Mouse (Mus musculus): Measurements from ENCODE around the gene Zbtb4. TPM values are rescaled to one million over a fixed set of nuclear protein-coding genes. Genes with fewer than 3 reads are reported as not detected.

Zbtb4 gene
- polyA plus RNA-seq, 1 experiment from 2014 or later = 3.2 TPM

- Histone ChIP-seq H3K9me3 (no peaks in the 10 kb centered on the region), H3K4me2 (peak overlapping the region; percentile 86), H3K27ac (no peak overlapping the region), H3K36me3 (no peaks in the 10 kb centered on the region), H3K4me3 (peak overlapping the region; percentile 3; the same call in 1 of the 2 replicates), H3K4me1 (replicated peaks) (peaks cover 59% of the 10 kb centered on the region), H3K9ac (no peak overlapping the region), H3K27me3 (no peaks in the 10 kb centered on the region)
- 65% methylated on average over 3 of the region's 3 CpGs for WGBS
- ATAC-seq (ENCODE audit: low FRiP score) = no peak
Observed at GRCm38 (mm10) chr11:69754701-69755100, 11.0 kb upstream of the Zbtb4 start.

- WGBS = 45% methylated on average over 9 of the region's 9 CpGs
- ATAC-seq (ENCODE audit: low FRiP score) = no peak
- peaks cover 61% of the 10 kb centered on the region for H3K4me1 ChIP-seq (replicated peaks)
Observed at GRCm38 (mm10) chr11:69757303-69758089, 8.2 kb upstream of the Zbtb4 start.

GRCm38 (mm10) chr11:69758090-69758456, 7.6 kb upstream of the Zbtb4 start:
- 0% methylated on average over 26 of the region's 26 CpGs for WGBS
- Histone ChIP-seq H3K27ac (peak overlapping the region; percentile 99), H3K9ac (peak overlapping the region; percentile 87), H3K4me1 (replicated peaks) (peaks cover 55% of the 10 kb centered on the region), H3K4me3 (peak overlapping the region; percentile 54), H3K27me3 (no peaks in the 10 kb centered on the region), H3K9me3 (no peaks in the 10 kb centered on the region), H3K36me3 (no peaks in the 10 kb centered on the region), H3K4me2 (peak overlapping the region; percentile 86)
- ATAC-seq (ENCODE audit: low FRiP score) = peak; percentile 85

More at GRCm38 (mm10) chr11:69757303-69758089, 8.2 kb upstream of the Zbtb4 start:
- Histone ChIP-seq H3K27ac (peak overlapping the region; percentile 99), H3K4me2 (peak overlapping the region; percentile 86), H3K9me3 (no peaks in the 10 kb centered on the region), H3K4me3 (peak overlapping the region; percentile 54), H3K27me3 (no peaks in the 10 kb centered on the region), H3K36me3 (no peaks in the 10 kb centered on the region), H3K9ac (peak overlapping the region; percentile 87)

- Histone ChIP-seq H3K9ac (peak within 1 kb of the TSS; percentile 87), H3K4me3 (peak within 1 kb of the TSS; percentile 54), H3K36me3 (no peaks in the 10 kb centered on the region), H3K4me2 (peak within 1 kb of the TSS; percentile 86), H3K27me3 (no peaks in the 10 kb centered on the region), H3K27ac (peak within 1 kb of the TSS; percentile 99), H3K9me3 (no peaks in the 10 kb centered on the region), H3K4me1 (replicated peaks) (peaks cover 53% of the 10 kb centered on the region)
- under 1% methylated on average over 35 of the region's 36 CpGs for WGBS
- ATAC-seq (ENCODE audit: low FRiP score) = peak; percentile 96
Observed at GRCm38 (mm10) chr11:69758478-69758970, 7.2 kb upstream of the Zbtb4 start, which contains the start of gene Polr2a. Gene Polr2a (minus strand): TSS chr11:69758637.

- H3K4me1 ChIP-seq (replicated peaks) = peaks cover 49% of the 10 kb centered on the region
- WGBS = under 1% methylated on average over 37 of the region's 37 CpGs
- H3K9me3 ChIP-seq = no peaks in the 10 kb centered on the region
- no peaks in the 10 kb centered on the region for H3K36me3 ChIP-seq
- H3K4me3 ChIP-seq = peak overlapping the region; percentile 54
- peak overlapping the region; percentile 77 for H3K9ac ChIP-seq
- peak overlapping the region; percentile 86 for H3K4me2 ChIP-seq
- ATAC-seq (ENCODE audit: low FRiP score) = peak; percentile 91
- peak overlapping the region; percentile 99 for H3K27ac ChIP-seq
- no peaks in the 10 kb centered on the region for H3K27me3 ChIP-seq
Observed at GRCm38 (mm10) chr11:69758971-69759721, 6.6 kb upstream of the Zbtb4 start.

- Histone ChIP-seq H3K36me3 (no peaks in the 10 kb centered on the region), H3K9me3 (no peaks in the 10 kb centered on the region), H3K4me2 (peak overlapping the region; percentile 86), H3K9ac (peak overlapping the region; percentile 77), H3K4me3 (peak overlapping the region; percentile 54), H3K4me1 (replicated peaks) (peaks cover 44% of the 10 kb centered on the region), H3K27me3 (no peaks in the 10 kb centered on the region), H3K27ac (peak overlapping the region; percentile 99)
- 78% methylated on average over 14 of the region's 14 CpGs for WGBS
- ATAC-seq (ENCODE audit: low FRiP score) = no peak
Observed at GRCm38 (mm10) chr11:69760160-69760900, 5.4 kb upstream of the Zbtb4 start.

- no peak for ATAC-seq (ENCODE audit: low FRiP score)
- no peaks in the 10 kb centered on the region for H3K27me3 ChIP-seq
- H3K9me3 ChIP-seq = no peaks in the 10 kb centered on the region
- peak overlapping the region; percentile 99 for H3K27ac ChIP-seq
- no peaks in the 10 kb centered on the region for H3K36me3 ChIP-seq
- 91% methylated on average over 7 of the region's 7 CpGs for WGBS
- no peak overlapping the region for H3K4me3 ChIP-seq
- H3K4me1 ChIP-seq (replicated peaks) = peaks cover 41% of the 10 kb centered on the region
- no peak overlapping the region; the same call in 1 of the 2 replicates for H3K9ac ChIP-seq
- H3K4me2 ChIP-seq = no peak overlapping the region
Observed at GRCm38 (mm10) chr11:69760901-69761200, 4.9 kb upstream of the Zbtb4 start.

- no peaks in the 10 kb centered on the region for H3K36me3 ChIP-seq
- no peak within 1 kb of the TSS for H3K4me2 ChIP-seq
- H3K27me3 ChIP-seq = no peaks in the 10 kb centered on the region
- H3K9me3 ChIP-seq = no peaks in the 10 kb centered on the region
- peak within 1 kb of the TSS; percentile 99 for H3K27ac ChIP-seq
- no peak within 1 kb of the TSS for H3K4me3 ChIP-seq
- peaks cover 39% of the 10 kb centered on the region for H3K4me1 ChIP-seq (replicated peaks)
- no peak within 1 kb of the TSS for H3K9ac ChIP-seq
- 72% methylated on average over 1 of the region's 1 CpGs for WGBS
- ATAC-seq (ENCODE audit: low FRiP score) = no peak
Observed at GRCm38 (mm10) chr11:69761868-69762267, 3.8 kb upstream of the Zbtb4 start, which contains the start of gene Slc35g3. Gene Slc35g3 (minus strand): TSS chr11:69761968.

GRCm38 (mm10) chr11:69763551-69763950, 2.2 kb upstream of the Zbtb4 start:
- H3K27me3 ChIP-seq = no peaks in the 10 kb centered on the region
- H3K4me1 ChIP-seq (replicated peaks) = peaks cover 44% of the 10 kb centered on the region
- no peak for ATAC-seq (ENCODE audit: low FRiP score)
- no peaks in the 10 kb centered on the region for H3K36me3 ChIP-seq
- H3K9me3 ChIP-seq = no peaks in the 10 kb centered on the region
- H3K4me2 ChIP-seq = no peak overlapping the region
- H3K4me3 ChIP-seq = no peak overlapping the region
- no peak overlapping the region for H3K9ac ChIP-seq
- WGBS = 63% methylated on average over 7 of the region's 7 CpGs
- H3K27ac ChIP-seq = no peak overlapping the region

GRCm38 (mm10) chr11:69766126-69766609, 456 bp downstream of the Zbtb4 start:
- H3K27me3 ChIP-seq = no peaks in the 10 kb centered on the region
- under 1% methylated on average over 37 of the region's 37 CpGs for WGBS
- H3K27ac ChIP-seq = peak overlapping the region; percentile 93
- H3K4me1 ChIP-seq (replicated peaks) = peaks cover 38% of the 10 kb centered on the region
- H3K4me2 ChIP-seq = peak overlapping the region; percentile 61
- peak overlapping the region; percentile 81 for H3K4me3 ChIP-seq
- H3K9me3 ChIP-seq = no peaks in the 10 kb centered on the region
- peak; percentile 79 for ATAC-seq (ENCODE audit: low FRiP score)
- peak overlapping the region; percentile 98 for H3K9ac ChIP-seq
- no peaks in the 10 kb centered on the region for H3K36me3 ChIP-seq

GRCm38 (mm10) chr11:69766872-69767624, 1.3 kb downstream of the Zbtb4 start:
- Histone ChIP-seq H3K4me1 (replicated peaks) (peaks cover 38% of the 10 kb centered on the region), H3K4me2 (peak overlapping the region; percentile 61), H3K27ac (peak overlapping the region; percentile 2; the same call in 1 of the 2 replicates), H3K9ac (peak overlapping the region; percentile 98), H3K4me3 (peak overlapping the region; percentile 81), H3K9me3 (no peaks in the 10 kb centered on the region), H3K27me3 (no peaks in the 10 kb centered on the region), H3K36me3 (no peaks in the 10 kb centered on the region)
- 61% methylated on average over 13 of the region's 13 CpGs for WGBS
- ATAC-seq (ENCODE audit: low FRiP score) = 0 out of 2 replicates have a peak, but pooled peaks have one; percentile 21
